Mouse (Mus musculus): ENCODE results near the gene Ano6. TPM values are rescaled to one million over a fixed set of nuclear protein-coding genes. Genes with fewer than 3 reads are reported as not detected.

The Ano6 gene
- polyA plus RNA-seq, 1 experiment = 22.8 TPM

DNA sequence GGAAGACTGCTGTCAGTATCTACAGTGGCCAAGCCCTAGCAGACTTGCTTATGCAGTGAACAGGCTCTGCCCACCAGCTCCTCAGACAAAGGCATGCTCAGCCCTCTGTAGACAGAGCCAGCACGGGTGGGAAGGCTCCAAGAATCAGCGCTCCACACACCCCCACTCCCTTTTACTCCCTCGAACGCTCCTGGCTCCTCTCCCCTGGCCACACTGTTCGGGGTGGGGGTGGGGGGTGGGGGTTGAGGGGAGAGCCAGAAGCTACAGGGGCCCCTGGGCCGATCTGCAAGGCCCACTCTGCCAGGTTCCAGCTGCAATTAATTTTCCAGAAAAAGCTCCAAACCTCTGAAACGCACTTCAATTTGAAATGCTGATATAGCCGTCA lies 221.7 kb downstream of the Ano6 start:
- TF ChIP-seq CTCF (IDR thresholded peaks at IDR 0.05; ENCODE audit: extremely low read depth, insufficient read depth, insufficient read length, insufficient replicate concordance) (no peak), POLR2A (IDR thresholded peaks at IDR 0.05; ENCODE audit: low read depth, low read length) (no peak)
- no peak for DNase-seq (ENCODE audit: low read depth in 1 of 2, low spot score in 2 of 2)
- WGBS = 86% methylated on average over 8 of the region's 8 CpGs
- Histone ChIP-seq H3K36me3 (ENCODE audit: control insufficient read depth, insufficient read depth, low read length) (no peaks in the 10 kb centered on the region), H3K4me1 (ENCODE audit: control insufficient read depth, insufficient read depth, insufficient read length) (no peaks in the 10 kb centered on the region), H3K27ac (ENCODE audit: insufficient read depth, low read length) (no peak overlapping the region), H3K27me3 (ENCODE audit: control insufficient read depth, insufficient read depth, low read length) (no peaks in the 10 kb centered on the region), H3K4me3 (ENCODE audit: extremely low read depth, insufficient read depth, insufficient read length) (no peak overlapping the region)

DNA sequence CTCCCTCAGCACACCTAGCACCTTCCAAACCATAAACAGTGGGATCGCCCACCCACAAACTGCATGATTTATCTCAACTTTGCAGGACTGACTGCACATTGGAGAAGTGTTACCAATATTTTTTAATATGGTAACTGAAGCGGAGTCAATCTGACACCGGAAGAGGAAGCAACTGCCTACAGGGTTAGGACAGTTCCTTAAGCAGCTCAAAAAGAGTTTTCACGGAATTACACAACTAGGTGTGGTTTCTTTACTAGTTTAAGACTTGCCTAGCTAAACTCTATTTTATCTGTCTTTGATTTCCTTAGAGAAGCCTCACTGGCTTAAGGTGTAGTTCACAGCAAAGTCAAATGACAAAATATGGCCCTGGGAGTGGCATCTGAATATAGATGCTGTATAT lies 223.9 kb downstream of the Ano6 start:
- H3K27me3 ChIP-seq (ENCODE audit: control insufficient read depth, insufficient read depth, low read length) = no peaks in the 10 kb centered on the region
- H3K4me1 ChIP-seq (ENCODE audit: control insufficient read depth, insufficient read depth, insufficient read length) = no peaks in the 10 kb centered on the region
- no peak overlapping the region for H3K4me3 ChIP-seq (ENCODE audit: extremely low read depth, insufficient read depth, insufficient read length)
- WGBS = 87% methylated on average over 4 of the region's 4 CpGs
- no peaks in the 10 kb centered on the region for H3K36me3 ChIP-seq (ENCODE audit: control insufficient read depth, insufficient read depth, low read length)
- no peak for DNase-seq (ENCODE audit: low read depth in 1 of 2, low spot score in 2 of 2)
- no peak overlapping the region for H3K27ac ChIP-seq (ENCODE audit: insufficient read depth, low read length)
- TF ChIP-seq CTCF (IDR thresholded peaks at IDR 0.05; ENCODE audit: extremely low read depth, insufficient read depth, insufficient read length, insufficient replicate concordance) (no peak), POLR2A (IDR thresholded peaks at IDR 0.05; ENCODE audit: low read depth, low read length) (no peak)

DNA sequence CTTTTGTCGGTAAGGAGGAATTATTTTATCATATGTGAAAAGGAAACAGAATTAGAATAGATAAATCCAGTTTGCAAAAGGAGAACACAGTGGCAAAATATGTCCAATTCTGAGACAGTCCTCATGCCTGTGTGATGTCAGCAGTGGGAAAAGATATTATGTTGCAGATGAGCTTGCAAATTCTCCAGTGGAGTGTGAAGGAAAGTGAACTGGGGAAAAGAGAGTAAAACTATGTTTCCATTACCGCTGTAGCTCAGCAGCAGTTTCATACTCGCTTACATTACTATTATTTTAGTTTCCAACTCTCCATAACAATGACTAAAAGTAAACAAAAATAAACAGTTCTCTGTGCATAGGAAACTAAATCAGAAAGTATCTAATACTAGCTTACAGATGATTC lies 229.8 kb downstream of the Ano6 start:
- no peaks in the 10 kb centered on the region for H3K27me3 ChIP-seq (ENCODE audit: control insufficient read depth, insufficient read depth, low read length)
- H3K4me1 ChIP-seq (ENCODE audit: control insufficient read depth, insufficient read depth, insufficient read length) = no peaks in the 10 kb centered on the region
- no peak overlapping the region for H3K4me3 ChIP-seq (ENCODE audit: extremely low read depth, insufficient read depth, insufficient read length)
- no peak for DNase-seq (ENCODE audit: low read depth in 1 of 2, low spot score in 2 of 2)
- no peak overlapping the region for H3K27ac ChIP-seq (ENCODE audit: insufficient read depth, low read length)
- 89% methylated on average over 3 of the region's 3 CpGs for WGBS
- no peaks in the 10 kb centered on the region for H3K36me3 ChIP-seq (ENCODE audit: control insufficient read depth, insufficient read depth, low read length)
- no peak for TF ChIP-seq CTCF (IDR thresholded peaks at IDR 0.05; ENCODE audit: extremely low read depth, insufficient read depth, insufficient read length, insufficient replicate concordance)
- TF ChIP-seq POLR2A (IDR thresholded peaks at IDR 0.05; ENCODE audit: low read depth, low read length) = no peak

DNA sequence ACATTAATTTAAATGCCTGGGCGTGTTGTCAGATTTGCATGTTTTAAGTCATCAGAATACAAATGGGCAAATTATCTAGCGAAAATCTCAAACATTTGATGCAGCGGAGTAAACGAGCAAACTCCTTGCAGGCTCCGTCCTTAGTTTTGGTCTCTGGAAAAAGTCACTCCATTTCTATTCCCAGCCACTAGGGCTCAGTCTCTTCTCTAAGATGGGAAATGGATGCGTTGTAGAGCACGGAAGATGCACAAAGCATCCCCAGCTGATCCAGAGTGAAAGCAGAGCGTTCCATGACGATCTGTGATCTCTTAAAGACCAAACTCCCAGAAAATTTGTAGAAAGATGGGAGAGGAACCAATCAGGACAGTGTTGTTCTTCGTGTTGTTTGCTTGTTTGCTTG lies 230.9 kb downstream of the Ano6 start:
- Histone ChIP-seq H3K27ac (ENCODE audit: insufficient read depth, low read length) (no peak overlapping the region), H3K27me3 (ENCODE audit: control insufficient read depth, insufficient read depth, low read length) (no peaks in the 10 kb centered on the region), H3K4me1 (ENCODE audit: control insufficient read depth, insufficient read depth, insufficient read length) (no peaks in the 10 kb centered on the region), H3K4me3 (ENCODE audit: extremely low read depth, insufficient read depth, insufficient read length) (no peak overlapping the region), H3K36me3 (ENCODE audit: control insufficient read depth, insufficient read depth, low read length) (no peaks in the 10 kb centered on the region)
- no peak for TF ChIP-seq CTCF (IDR thresholded peaks at IDR 0.05; ENCODE audit: extremely low read depth, insufficient read depth, insufficient read length, insufficient replicate concordance)
- WGBS = 81% methylated on average over 10 of the region's 10 CpGs
- no peak for DNase-seq (ENCODE audit: low read depth in 1 of 2, low spot score in 2 of 2)

Other genes starting within 250 kb of the Ano6 start
- not detected in 2 replicates for gene Dbx2, start 134.9 kb upstream of the Ano6 start, polyA plus RNA-seq (2012; rRNA removed)

Data from spleen, adult 2 months (tissue).